Mouse (Mus musculus): ENCODE data around the gene Inf2.

The Inf2 gene

GRCm38 (mm10) chr12:112560176-112560797, 28.3 kb upstream of the Inf2 start:
- in situ Hi-C loops (cut with MboI; ENCODE audit: low pct_unique_long_range_greater_than_20kb in 1 of 2, low sequenced_read_pairs in 2 of 2, unreplicated experiment in 1 of 2) = no loop called here

GRCm38 (mm10) chr12:112561163-112561562, 27.4 kb upstream of the Inf2 start:
- in situ Hi-C loops (cut with MboI; ENCODE audit: low pct_unique_long_range_greater_than_20kb in 1 of 2, low sequenced_read_pairs in 2 of 2, unreplicated experiment in 1 of 2) = no loop called here

GRCm38 (mm10) chr12:112562462-112562861, 26.1 kb upstream of the Inf2 start:
- in situ Hi-C loops (cut with MboI; ENCODE audit: low pct_unique_long_range_greater_than_20kb in 1 of 2, low sequenced_read_pairs in 2 of 2, unreplicated experiment in 1 of 2) = no loop called here

GRCm38 (mm10) chr12:112563011-112563410, 25.6 kb upstream of the Inf2 start:
- in situ Hi-C loops (cut with MboI; ENCODE audit: low pct_unique_long_range_greater_than_20kb in 1 of 2, low sequenced_read_pairs in 2 of 2, unreplicated experiment in 1 of 2) = no loop called here

- in situ Hi-C loops (cut with MboI; ENCODE audit: low pct_unique_long_range_greater_than_20kb in 1 of 2, low sequenced_read_pairs in 2 of 2, unreplicated experiment in 1 of 2) = no loop called here
Observed at GRCm38 (mm10) chr12:112570160-112570559, 18.4 kb upstream of the Inf2 start.

GRCm38 (mm10) chr12:112571064-112571463, 17.5 kb upstream of the Inf2 start:
- in situ Hi-C loops (cut with MboI; ENCODE audit: low pct_unique_long_range_greater_than_20kb in 1 of 2, low sequenced_read_pairs in 2 of 2, unreplicated experiment in 1 of 2) = no loop called here

- in situ Hi-C loops (cut with MboI; ENCODE audit: low pct_unique_long_range_greater_than_20kb in 1 of 2, low sequenced_read_pairs in 2 of 2, unreplicated experiment in 1 of 2) = no loop called here
Observed at GRCm38 (mm10) chr12:112575274-112575986, 13.2 kb upstream of the Inf2 start.

- in situ Hi-C loops (cut with MboI; ENCODE audit: low pct_unique_long_range_greater_than_20kb in 1 of 2, low sequenced_read_pairs in 2 of 2, unreplicated experiment in 1 of 2) = no loop called here
Observed at GRCm38 (mm10) chr12:112576341-112576740, 12.2 kb upstream of the Inf2 start.

GRCm38 (mm10) chr12:112576749-112577148, 11.8 kb upstream of the Inf2 start:
- in situ Hi-C loops (cut with MboI; ENCODE audit: low pct_unique_long_range_greater_than_20kb in 1 of 2, low sequenced_read_pairs in 2 of 2, unreplicated experiment in 1 of 2) = no loop called here

- in situ Hi-C loops (cut with MboI; ENCODE audit: low pct_unique_long_range_greater_than_20kb in 1 of 2, low sequenced_read_pairs in 2 of 2, unreplicated experiment in 1 of 2) = no loop called here
Observed at GRCm38 (mm10) chr12:112578296-112579090, 10.1 kb upstream of the Inf2 start.

- in situ Hi-C loops (cut with MboI; ENCODE audit: low pct_unique_long_range_greater_than_20kb in 1 of 2, low sequenced_read_pairs in 2 of 2, unreplicated experiment in 1 of 2) = no loop called here
Observed at GRCm38 (mm10) chr12:112579430-112579829, 9.2 kb upstream of the Inf2 start.

- in situ Hi-C loops (cut with MboI; ENCODE audit: low pct_unique_long_range_greater_than_20kb in 1 of 2, low sequenced_read_pairs in 2 of 2, unreplicated experiment in 1 of 2) = no loop called here
Observed at GRCm38 (mm10) chr12:112579926-112580325, 8.7 kb upstream of the Inf2 start.

GRCm38 (mm10) chr12:112581113-112581512, 7.5 kb upstream of the Inf2 start:
- in situ Hi-C loops (cut with MboI; ENCODE audit: low pct_unique_long_range_greater_than_20kb in 1 of 2, low sequenced_read_pairs in 2 of 2, unreplicated experiment in 1 of 2) = no loop called here

GRCm38 (mm10) chr12:112584954-112585353, 3.6 kb upstream of the Inf2 start:
- in situ Hi-C loops (cut with MboI; ENCODE audit: low pct_unique_long_range_greater_than_20kb in 1 of 2, low sequenced_read_pairs in 2 of 2, unreplicated experiment in 1 of 2) = no loop called here

- in situ Hi-C loops (cut with MboI; ENCODE audit: low pct_unique_long_range_greater_than_20kb in 1 of 2, low sequenced_read_pairs in 2 of 2, unreplicated experiment in 1 of 2) = no loop called here
Observed at GRCm38 (mm10) chr12:112585924-112586538, 2.6 kb upstream of the Inf2 start.

- in situ Hi-C loops (cut with MboI; ENCODE audit: low pct_unique_long_range_greater_than_20kb in 1 of 2, low sequenced_read_pairs in 2 of 2, unreplicated experiment in 1 of 2) = no loop called here
Observed at GRCm38 (mm10) chr12:112587125-112588124, 1.2 kb upstream of the Inf2 start.

- in situ Hi-C loops (cut with MboI; ENCODE audit: low pct_unique_long_range_greater_than_20kb in 1 of 2, low sequenced_read_pairs in 2 of 2, unreplicated experiment in 1 of 2) = no loop called here
Observed at GRCm38 (mm10) chr12:112589491-112590191, 1.1 kb downstream of the Inf2 start.
